Mouse (Mus musculus) T-helper 17 cell (primary cell): Measurements from ENCODE around the gene 2610528J11Rik.
"Not testable (repeated sequence)": the region's sequence is repeated elsewhere in the genome, so short reads cannot be mapped to it uniquely, and the experiment has no call there.

Source experiments
- in situ Hi-C, 2 experiments: fragments of 300-600 bp; cut with MboI, MseI; formaldehyde crosslinking; loops; 1 replicate in 1 of 2; 2 replicates in 1 of 2; pipeline ENCODE4 v1.15.1; 2025; ENCODE audit warnings: high pct_unique_total_duplicates in 2 of 2

Gene 2610528J11Rik

GRCm38 (mm10) chr4:118539904-118540303 lies 13.1 kb downstream of the 2610528J11Rik start:
- in situ Hi-C loops = no loop called here

DNA sequence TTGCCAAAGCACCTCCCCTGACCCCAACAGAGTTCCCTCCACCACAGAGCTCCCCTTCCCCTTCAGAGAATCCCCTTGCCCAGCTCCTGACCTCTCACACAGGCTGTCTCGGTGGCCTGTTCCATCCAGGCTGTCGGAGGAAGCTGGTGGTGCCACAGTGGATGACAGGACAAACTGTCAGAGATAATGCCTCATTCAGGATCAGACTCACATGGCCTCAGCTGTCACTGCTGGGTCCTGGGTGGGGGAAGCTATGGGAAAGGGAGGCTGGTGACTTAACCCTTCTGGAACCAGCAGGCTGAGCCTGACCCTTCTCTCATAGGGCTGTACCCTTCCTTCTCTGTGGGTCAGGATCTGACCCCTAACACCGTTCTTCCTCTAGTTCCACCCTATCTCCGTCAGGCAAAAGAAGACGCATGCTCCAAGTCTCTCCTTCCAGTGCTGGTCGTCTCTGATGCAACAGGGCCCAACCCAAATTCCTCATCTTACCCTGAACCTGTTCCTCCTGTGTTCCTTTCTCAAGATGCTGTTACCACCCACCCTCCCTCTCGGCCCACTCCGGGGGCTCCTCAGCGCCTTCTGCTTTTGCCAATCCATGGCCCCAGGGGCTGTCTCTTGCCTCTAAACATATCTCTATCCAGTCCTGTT lies 15.8 kb downstream of the 2610528J11Rik start:
- in situ Hi-C loops = no loop called here

DNA sequence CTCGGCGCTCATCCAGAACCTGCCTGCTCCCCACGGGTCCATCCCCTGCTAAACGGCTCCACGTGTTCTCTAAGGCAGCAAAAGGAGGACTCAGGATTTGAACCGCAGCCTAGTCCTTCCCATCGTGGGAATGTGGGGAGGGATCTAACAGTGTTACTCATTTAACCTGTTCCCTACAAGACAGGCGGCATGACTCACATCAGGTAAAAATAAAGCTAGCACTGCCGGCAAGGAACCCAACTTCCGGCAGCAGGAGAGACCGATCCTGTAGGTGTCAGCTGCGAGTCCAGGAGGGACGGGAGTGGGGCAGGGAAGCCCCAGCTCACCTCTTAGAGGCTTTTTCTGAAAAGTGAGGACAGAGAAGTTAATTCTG lies 16.3 kb downstream of the 2610528J11Rik start:
- in situ Hi-C loops = no loop called here

DNA sequence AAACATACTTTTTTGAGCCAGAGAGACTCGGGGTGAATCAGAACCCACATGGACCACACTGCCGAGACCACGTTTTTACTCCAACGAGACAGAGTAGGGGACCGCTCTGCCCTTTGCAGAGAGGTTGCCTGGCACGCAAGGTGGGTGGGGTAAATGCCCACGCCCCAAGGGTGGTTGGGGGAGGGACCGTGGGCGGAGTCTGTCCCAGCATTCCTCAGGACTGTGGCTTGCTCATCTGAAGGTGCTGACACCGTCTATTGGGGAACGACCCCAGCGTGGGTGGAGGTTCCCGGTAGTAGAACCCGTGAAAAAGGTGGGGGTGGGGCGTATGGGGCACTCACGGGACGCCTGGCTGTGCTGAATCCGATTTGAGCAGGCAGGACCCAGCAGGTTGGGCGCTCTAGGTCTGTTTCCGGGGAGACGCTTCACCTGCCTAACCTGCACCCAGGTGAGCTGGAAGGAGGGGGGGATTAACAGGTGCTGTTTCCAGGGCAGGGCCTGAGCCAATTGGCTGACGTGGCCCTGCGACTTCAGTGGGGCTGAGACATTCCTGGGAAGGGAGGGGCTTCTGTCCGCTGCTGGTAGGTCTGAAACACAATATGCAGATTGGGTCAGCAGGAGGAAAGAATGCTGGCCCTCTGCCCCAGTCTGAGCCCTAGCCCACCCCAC lies 16.9 kb downstream of the 2610528J11Rik start, which contains the start of gene Tmem125:
Tmem125 (minus strand) TSS at position 453 of the 669 bp plus-strand sequence.
- in situ Hi-C loops = no loop called here

GRCm38 (mm10) chr4:118544441-118545127 lies 17.8 kb downstream of the 2610528J11Rik start:
- in situ Hi-C loops = no loop called here

DNA sequence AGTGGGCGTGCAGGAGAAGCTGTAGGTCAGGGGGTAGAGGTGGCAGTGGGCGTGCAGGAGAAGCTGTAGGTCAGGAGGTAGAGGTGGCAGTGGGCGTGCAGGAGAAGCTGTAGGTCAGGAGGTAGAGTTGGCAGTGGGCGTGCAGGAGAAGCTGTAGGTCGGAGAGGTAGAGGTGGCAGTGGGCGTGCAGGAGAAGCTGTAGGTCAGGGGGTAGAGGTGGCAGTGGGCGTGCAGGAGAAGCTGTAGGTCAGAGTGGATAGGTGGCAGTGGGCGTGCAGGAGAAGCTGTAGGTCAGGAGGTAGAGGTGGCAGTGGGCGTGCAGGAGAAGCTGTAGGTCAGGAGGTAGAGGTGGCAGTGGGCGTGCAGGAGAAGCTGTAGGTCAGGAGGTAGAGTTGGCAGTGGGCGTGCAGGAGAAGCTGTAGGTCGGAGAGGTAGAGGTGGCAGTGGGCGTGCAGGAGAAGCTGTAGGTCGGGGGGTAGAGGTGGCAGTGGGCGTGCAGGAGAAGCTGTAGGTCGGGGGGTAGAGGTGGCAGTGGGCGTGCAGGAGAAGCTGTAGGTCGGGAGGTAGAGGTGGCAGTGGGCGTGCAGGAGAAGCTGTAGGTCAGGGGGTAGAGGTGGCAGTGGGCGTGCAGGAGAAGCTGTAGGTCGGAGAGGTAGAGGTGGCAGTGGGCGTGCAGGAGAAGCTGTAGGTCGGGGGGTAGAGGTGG lies 20.8 kb downstream of the 2610528J11Rik start:
- in situ Hi-C loops = not testable (repeated sequence)

- in situ Hi-C loops = not testable (repeated sequence)
Observed at GRCm38 (mm10) chr4:118548130-118548480, 21.3 kb downstream of the 2610528J11Rik start.

GRCm38 (mm10) chr4:118553039-118553649 lies 26.3 kb downstream of the 2610528J11Rik start:
- in situ Hi-C loops = no loop called here

DNA sequence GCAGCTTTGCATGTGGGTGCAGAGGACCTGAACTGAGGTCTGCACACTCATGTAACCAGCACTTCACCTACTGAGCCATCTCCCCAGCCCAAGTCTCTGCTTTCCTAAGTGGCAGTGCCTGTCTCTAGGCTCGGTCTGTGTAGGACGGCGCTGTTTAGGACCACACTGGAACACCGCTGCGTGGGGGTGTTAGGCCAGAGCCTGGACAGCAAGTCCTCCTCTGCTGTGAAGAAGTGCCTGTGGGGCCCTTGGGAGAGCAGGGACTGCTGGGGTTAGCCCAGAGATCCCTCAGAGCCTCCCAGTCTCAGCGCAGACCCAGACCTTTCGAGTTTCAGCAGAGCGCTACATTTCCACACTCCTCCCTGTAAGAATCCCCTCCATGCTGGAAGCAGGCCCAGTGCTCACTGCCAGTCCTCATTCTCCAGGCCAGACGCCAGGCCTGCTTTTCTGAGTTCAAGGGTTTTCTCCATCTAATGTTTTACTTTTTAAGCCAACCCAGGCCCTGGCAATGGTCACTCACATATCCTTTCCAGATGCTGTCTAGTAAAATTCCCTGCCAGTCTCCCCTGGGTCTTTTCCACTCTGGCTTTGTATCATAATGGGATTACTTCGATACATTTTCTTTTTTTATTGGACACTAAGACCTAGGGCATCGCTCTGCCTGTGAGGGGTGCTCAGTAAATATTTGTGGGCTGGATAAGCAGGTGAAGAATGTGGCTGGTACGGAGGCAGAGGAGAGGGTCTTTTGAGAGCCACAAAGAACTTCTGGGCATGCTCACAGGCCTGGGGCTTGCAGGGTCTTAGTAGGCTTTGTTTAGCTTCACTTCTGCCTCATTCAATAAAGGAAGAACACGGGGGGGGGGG lies 37.5 kb downstream of the 2610528J11Rik start:
- in situ Hi-C loops = loop anchor here in 1 of 2 experiments (10.0 kb wide), 1 partner anchor 391 kb away; no protein-coding TSS in a partner anchor

GRCm38 (mm10) chr4:118564926-118565279 lies 38.1 kb downstream of the 2610528J11Rik start:
- in situ Hi-C loops = loop anchor here in 1 of 2 experiments (10.0 kb wide), 1 partner anchor 390 kb away; no protein-coding TSS in a partner anchor

DNA sequence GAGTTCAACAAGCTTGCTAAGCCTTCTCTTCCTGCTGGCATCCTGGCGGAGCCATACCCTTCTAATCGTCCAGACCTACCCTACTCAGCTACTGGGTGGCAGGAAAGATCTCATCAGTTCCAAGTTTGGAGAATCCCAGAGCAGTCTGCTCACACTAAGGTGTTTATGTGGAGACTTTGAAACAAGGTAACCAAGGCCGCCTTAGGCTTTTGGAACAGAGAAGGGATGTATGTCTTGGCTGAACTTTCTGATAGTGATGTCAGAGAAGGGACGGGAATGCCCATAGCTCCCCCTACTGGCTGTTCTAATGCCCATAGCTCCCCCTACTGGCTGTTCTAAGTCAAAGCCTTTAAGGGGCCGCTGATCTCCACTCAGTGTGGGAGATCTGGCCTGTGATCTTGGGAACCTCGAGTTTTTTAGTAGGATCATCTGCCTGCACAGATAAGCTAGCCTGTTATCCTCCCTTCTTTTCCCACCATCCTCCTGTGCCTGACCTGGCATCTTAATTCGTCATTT lies 39.4 kb downstream of the 2610528J11Rik start:
- in situ Hi-C loops = loop anchor here in 1 of 2 experiments (10.0 kb wide), 1 partner anchor 389 kb away; no protein-coding TSS in a partner anchor

DNA sequence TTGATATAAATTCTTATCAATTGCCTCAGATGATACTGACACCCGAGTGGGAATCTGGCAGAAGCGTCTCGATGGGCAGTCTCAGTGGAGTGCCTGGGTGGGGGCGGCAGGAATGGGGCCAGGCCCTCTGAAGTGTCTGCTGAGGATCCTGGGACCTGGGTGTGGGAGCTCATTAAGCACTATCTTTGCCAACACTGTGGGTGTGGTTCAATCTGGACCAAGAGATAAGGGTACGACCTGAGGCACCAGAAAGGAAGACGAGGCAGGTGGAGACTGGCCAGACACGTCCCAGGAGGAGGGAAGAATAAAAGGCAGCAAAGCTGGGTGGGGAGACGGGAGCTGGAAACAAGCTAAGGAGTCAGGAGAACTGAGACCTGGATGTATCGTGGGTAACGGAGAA lies 41.9 kb downstream of the 2610528J11Rik start:
- in situ Hi-C loops = loop anchor here in 1 of 2 experiments (10.0 kb wide), 1 partner anchor 386 kb away; no protein-coding TSS in a partner anchor

DNA sequence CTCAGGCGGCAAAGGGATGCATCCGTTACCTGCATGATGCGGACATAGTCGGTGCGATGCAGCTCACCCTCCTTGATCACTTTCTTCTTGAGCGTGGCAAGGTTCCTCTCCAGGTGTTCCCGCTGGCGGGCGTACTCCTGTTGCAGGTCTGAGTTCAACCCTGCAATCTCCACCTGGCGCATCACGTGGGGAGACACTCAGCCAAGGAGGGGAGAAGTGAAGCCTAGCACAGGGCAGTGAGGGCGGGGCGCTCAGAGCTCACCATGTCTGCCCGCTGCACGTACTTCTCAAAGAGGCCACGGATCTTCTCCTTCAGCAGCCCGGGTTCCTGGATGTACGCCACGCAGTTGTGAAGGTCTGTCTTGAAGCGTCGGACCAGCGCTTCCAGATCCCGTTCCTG lies 42.5 kb downstream of the 2610528J11Rik start:
- in situ Hi-C loops = loop anchor here in 1 of 2 experiments (10.0 kb wide), 1 partner anchor 385 kb away; no protein-coding TSS in a partner anchor

DNA sequence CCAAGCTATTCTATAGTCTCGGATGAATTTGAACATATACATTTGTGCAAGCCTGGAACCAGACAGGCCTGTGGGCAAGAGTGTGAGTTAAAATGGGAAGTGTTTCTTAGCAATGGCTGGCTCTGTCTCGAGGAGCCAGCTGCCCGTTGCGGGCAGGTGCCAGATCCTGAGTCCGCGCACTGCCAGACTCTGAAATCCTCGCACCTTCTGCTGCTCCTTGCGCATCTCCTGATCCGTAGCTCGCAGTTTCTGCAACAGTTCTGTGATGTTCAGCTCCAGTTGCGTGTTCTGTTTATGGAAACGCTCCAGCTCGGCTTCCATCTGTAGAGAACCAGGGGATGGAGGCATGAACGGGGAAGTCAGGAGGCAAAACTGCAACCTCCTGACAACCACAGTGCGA lies 44.6 kb downstream of the 2610528J11Rik start:
- in situ Hi-C loops = loop anchor here in 1 of 2 experiments (10.0 kb wide), 1 partner anchor 367 kb away; no protein-coding TSS in a partner anchor

DNA sequence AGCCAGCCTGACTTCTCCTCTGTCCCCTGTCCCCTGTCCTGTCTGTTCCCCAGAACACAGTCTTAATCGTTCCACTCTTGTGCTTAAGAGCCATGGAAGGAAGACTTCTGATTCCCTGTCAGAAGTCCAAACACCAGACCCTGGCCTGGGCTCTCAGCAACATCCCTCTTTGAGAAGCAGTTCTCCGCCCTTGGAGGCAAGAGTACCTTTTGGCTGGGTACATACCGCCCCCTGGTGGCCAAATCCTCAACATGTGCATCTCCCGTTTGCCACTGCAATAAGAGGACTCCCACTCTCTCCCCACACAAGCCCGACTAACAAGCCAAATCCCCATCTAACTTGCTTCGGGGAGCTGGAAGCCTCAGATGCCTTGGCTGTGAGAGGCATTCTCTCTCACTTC lies 49.3 kb downstream of the 2610528J11Rik start:
- in situ Hi-C loops = loop anchor here in 1 of 2 experiments (10.0 kb wide), 1 partner anchor 371 kb away; no protein-coding TSS in a partner anchor

- in situ Hi-C loops = loop anchor here in 1 of 2 experiments (10.0 kb wide), 1 partner anchor 375 kb away; no protein-coding TSS in a partner anchor
Observed at GRCm38 (mm10) chr4:118579313-118579712, 52.5 kb downstream of the 2610528J11Rik start.
